Mouse (Mus musculus) testis, adult 2 months (tissue): ENCODE results near the gene Cdhr4.

Experiments
- CTCF ChIP-seq: fragments of 200-500 bp; IDR thresholded peaks from 2 replicates; pipeline ENCODE4 v1.5.1; 2012; ENCODE audit warnings: low read depth, mild to moderate bottlenecking, inconsistent platforms, low read length, moderate library complexity; ENCODE audit not compliant: control insufficient read depth, insufficient read depth, insufficient replicate concordance
- POLR2A ChIP-seq: fragments of 200-500 bp; IDR thresholded peaks from 2 replicates; pipeline ENCODE4 v1.6.1; 2012; ENCODE audit warnings: low read depth, mild to moderate bottlenecking, inconsistent platforms, low read length, moderate library complexity; ENCODE audit not compliant: control insufficient read depth

- no peak for TF ChIP-seq POLR2A
- TF ChIP-seq CTCF, result no peak
Measured at GRCm38 (mm10) chr9:108044751-108045492, 52.6 kb downstream of the Cdhr4 start.
